Mouse (Mus musculus) midbrain, embryonic 12.5 days (tissue): ENCODE measurements at regions not wholly inside any gene's neighbourhood (a gene's known extent, or its start where the extent isn't known, plus 50 kb on each side); places are given as distances from the start of the nearest gene placed in this dataset.
A peak's percentile ranks its signal among the peaks of the same experiment; 100 is the strongest.

Experiments
- ATAC-seq: fragments of 200-750 bp; cut with Nextera tagmentation; 2 replicates; pipeline ENCODE4 v1.8.0; 2017; ENCODE audit warnings: low read depth, moderate TSS enrichment, moderate library complexity; ENCODE audit not compliant: low FRiP score
- H3K27ac ChIP-seq: fragments of 300-500 bp; sonication (generic); replicated peaks from 2 replicates; pipeline ENCODE4 v1.5.1; 2016; ENCODE audit warnings: mild to moderate bottlenecking
- H3K27me3 ChIP-seq: fragments of 300-500 bp; sonication (generic); 2 replicates; pipeline ENCODE4 v1.6.1; 2016; ENCODE audit warnings: mild to moderate bottlenecking
- H3K36me3 ChIP-seq: fragments of 300-500 bp; sonication (generic); 2 replicates; pipeline ENCODE4 v1.6.1; 2016
- H3K4me1 ChIP-seq: fragments of 300-500 bp; sonication (generic); 2 replicates; pipeline ENCODE4 v1.6.1; 2016
- H3K4me2 ChIP-seq: fragments of 300-500 bp; sonication (generic); replicated peaks from 2 replicates; pipeline ENCODE4 v1.6.1; 2016; ENCODE audit warnings: mild to moderate bottlenecking, moderate library complexity
- H3K4me3 ChIP-seq: fragments of 300-500 bp; sonication (generic); 2 replicates; pipeline ENCODE4 v1.5.1; 2016; ENCODE audit warnings: mild to moderate bottlenecking
- H3K9ac ChIP-seq: fragments of 300-500 bp; sonication (generic); replicated peaks from 2 replicates; pipeline ENCODE4 v1.6.1; 2016; ENCODE audit warnings: mild to moderate bottlenecking, moderate library complexity
- H3K9me3 ChIP-seq: fragments of 300-500 bp; sonication (generic); 2 replicates; pipeline ENCODE4 v1.6.1; 2016; ENCODE audit warnings: mild to moderate bottlenecking
- WGBS: fragments of 180-500 bp; shearing (Covaris S2); methylation state at CpG from one replicate; pipeline ENCODE4 v1.1.7; 2016; 5-methylcytosine and 5-hydroxymethylcytosine counted together

- Histone ChIP-seq H3K4me2 (no peak overlapping the region), H3K27me3 (no peaks in the 10 kb centered on the region), H3K36me3 (no peaks in the 10 kb centered on the region), H3K4me3 (no peak overlapping the region), H3K4me1 (no peaks in the 10 kb centered on the region), H3K9me3 (no peaks in the 10 kb centered on the region), H3K27ac (no peak overlapping the region), H3K9ac (no peak overlapping the region)
- ATAC-seq = no peak
- WGBS = 64% methylated on average over 6 of the region's 6 CpGs
Observed at GRCm38 (mm10) chr15:62646476-62647168, 1198.4 kb downstream of the Gsdmc2 start.

- ATAC-seq = no peak
- 76% methylated on average over 2 of the region's 2 CpGs for WGBS
- no peak overlapping the region for H3K27ac ChIP-seq
- H3K36me3 ChIP-seq = no peaks in the 10 kb centered on the region
- no peaks in the 10 kb centered on the region for H3K27me3 ChIP-seq
- no peak overlapping the region for H3K4me2 ChIP-seq
- H3K4me3 ChIP-seq = no peak overlapping the region
- no peaks in the 10 kb centered on the region for H3K9me3 ChIP-seq
- no peak overlapping the region for H3K9ac ChIP-seq
- H3K4me1 ChIP-seq = no peaks in the 10 kb centered on the region
Observed at GRCm38 (mm10) chr15:62644744-62645143, 1200.2 kb downstream of the Gsdmc2 start.

- 71% methylated on average over 1 of the region's 1 CpGs for WGBS
- Histone ChIP-seq H3K9me3 (no peaks in the 10 kb centered on the region), H3K27me3 (no peaks in the 10 kb centered on the region), H3K4me3 (no peak overlapping the region), H3K4me2 (no peak overlapping the region), H3K9ac (no peak overlapping the region), H3K4me1 (no peaks in the 10 kb centered on the region), H3K36me3 (no peaks in the 10 kb centered on the region), H3K27ac (no peak overlapping the region)
- no peak for ATAC-seq
Observed at GRCm38 (mm10) chr15:62644296-62644695, 1200.7 kb downstream of the Gsdmc2 start.

- no peak for ATAC-seq
- Histone ChIP-seq H3K9ac (no peak overlapping the region), H3K27ac (no peak overlapping the region), H3K4me1 (no peaks in the 10 kb centered on the region), H3K36me3 (no peaks in the 10 kb centered on the region), H3K4me3 (no peak overlapping the region), H3K9me3 (no peaks in the 10 kb centered on the region), H3K4me2 (no peak overlapping the region), H3K27me3 (no peaks in the 10 kb centered on the region)
- WGBS = 75% methylated on average over 7 of the region's 7 CpGs
Observed at GRCm38 (mm10) chr15:62641051-62641710, 1203.8 kb downstream of the Gsdmc2 start.

GRCm38 (mm10) chr15:62625406-62625805 lies 1219.6 kb downstream of the Gsdmc2 start:
- no peaks in the 10 kb centered on the region for H3K27me3 ChIP-seq
- no peak overlapping the region for H3K4me3 ChIP-seq
- no peaks in the 10 kb centered on the region for H3K9me3 ChIP-seq
- H3K4me2 ChIP-seq = no peak overlapping the region
- H3K9ac ChIP-seq = no peak overlapping the region
- no peaks in the 10 kb centered on the region for H3K36me3 ChIP-seq
- 88% methylated on average over 7 of the region's 7 CpGs for WGBS
- ATAC-seq = no peak
- H3K27ac ChIP-seq = no peak overlapping the region
- no peaks in the 10 kb centered on the region for H3K4me1 ChIP-seq

- Histone ChIP-seq H3K27ac (no peak overlapping the region), H3K4me1 (no peaks in the 10 kb centered on the region), H3K36me3 (no peaks in the 10 kb centered on the region), H3K27me3 (no peaks in the 10 kb centered on the region), H3K4me2 (no peak overlapping the region), H3K9ac (no peak overlapping the region), H3K4me3 (no peak overlapping the region), H3K9me3 (no peaks in the 10 kb centered on the region)
- no peak for ATAC-seq
- WGBS = 90% methylated on average over 5 of the region's 5 CpGs
Observed at GRCm38 (mm10) chr15:62616042-62616441, 1228.9 kb downstream of the Gsdmc2 start.

GRCm38 (mm10) chr15:62596735-62597134 lies 1248.2 kb downstream of the Gsdmc2 start:
- Histone ChIP-seq H3K36me3 (no peaks in the 10 kb centered on the region), H3K27me3 (no peaks in the 10 kb centered on the region), H3K4me2 (no peak overlapping the region), H3K4me3 (no peak overlapping the region), H3K4me1 (no peaks in the 10 kb centered on the region), H3K27ac (no peak overlapping the region), H3K9ac (no peak overlapping the region), H3K9me3 (no peaks in the 10 kb centered on the region)
- ATAC-seq = no peak

- H3K4me2 ChIP-seq = no peak overlapping the region
- no peak for ATAC-seq
- H3K36me3 ChIP-seq = no peaks in the 10 kb centered on the region
- no peak overlapping the region for H3K4me3 ChIP-seq
- H3K27me3 ChIP-seq = no peaks in the 10 kb centered on the region
- no peaks in the 10 kb centered on the region for H3K9me3 ChIP-seq
- no peak overlapping the region for H3K27ac ChIP-seq
- no peaks in the 10 kb centered on the region for H3K4me1 ChIP-seq
- H3K9ac ChIP-seq = no peak overlapping the region
- WGBS = 86% methylated on average over 3 of the region's 3 CpGs
Observed at GRCm38 (mm10) chr15:62588580-62588979, 1256.4 kb downstream of the Gsdmc2 start.

- 19% methylated on average over 3 of the region's 3 CpGs for WGBS
- Histone ChIP-seq H3K4me3 (no peak overlapping the region), H3K4me2 (no peak overlapping the region), H3K4me1 (peaks cover 6% of the 10 kb centered on the region; the same call in 1 of the 2 replicates), H3K9me3 (no peaks in the 10 kb centered on the region), H3K27me3 (no peaks in the 10 kb centered on the region), H3K9ac (no peak overlapping the region), H3K27ac (no peak overlapping the region; the same call in 1 of the 2 replicates), H3K36me3 (no peaks in the 10 kb centered on the region)
- peak; percentile 96 for ATAC-seq
Observed at GRCm38 (mm10) chr15:62578788-62579187, 1266.2 kb downstream of the Gsdmc2 start.

GRCm38 (mm10) chr15:62575791-62576190 lies 1269.2 kb downstream of the Gsdmc2 start:
- H3K4me2 ChIP-seq = no peak overlapping the region
- H3K36me3 ChIP-seq = no peaks in the 10 kb centered on the region
- no peaks in the 10 kb centered on the region for H3K27me3 ChIP-seq
- H3K9ac ChIP-seq = no peak overlapping the region
- no peak for ATAC-seq
- no peak overlapping the region for H3K27ac ChIP-seq
- peaks cover 8% of the 10 kb centered on the region; the same call in 1 of the 2 replicates for H3K4me1 ChIP-seq
- 94% methylated on average over 2 of the region's 2 CpGs for WGBS
- H3K9me3 ChIP-seq = no peaks in the 10 kb centered on the region
- H3K4me3 ChIP-seq = no peak overlapping the region

GRCm38 (mm10) chr15:62571803-62572202 lies 1273.2 kb downstream of the Gsdmc2 start:
- no peak for ATAC-seq
- no peak overlapping the region for H3K4me3 ChIP-seq
- H3K9ac ChIP-seq = no peak overlapping the region
- no peaks in the 10 kb centered on the region for H3K9me3 ChIP-seq
- 69% methylated on average over 7 of the region's 7 CpGs for WGBS
- H3K4me2 ChIP-seq = no peak overlapping the region
- no peaks in the 10 kb centered on the region for H3K27me3 ChIP-seq
- 0 out of 2 replicates have a peak, but pooled peaks cover 2% of the 10 kb centered on the region for H3K4me1 ChIP-seq
- H3K36me3 ChIP-seq = no peaks in the 10 kb centered on the region
- no peak overlapping the region for H3K27ac ChIP-seq

GRCm38 (mm10) chr15:62568788-62569713 lies 1275.9 kb downstream of the Gsdmc2 start:
- WGBS = 81% methylated on average over 7 of the region's 7 CpGs
- H3K27me3 ChIP-seq = no peaks in the 10 kb centered on the region
- no peak overlapping the region for H3K4me3 ChIP-seq
- no peak overlapping the region for H3K4me2 ChIP-seq
- no peaks in the 10 kb centered on the region for H3K36me3 ChIP-seq
- ATAC-seq = no peak
- H3K27ac ChIP-seq = no peak overlapping the region
- H3K9me3 ChIP-seq = no peaks in the 10 kb centered on the region
- H3K4me1 ChIP-seq = 0 out of 2 replicates have a peak, but pooled peaks cover 2% of the 10 kb centered on the region
- no peak overlapping the region for H3K9ac ChIP-seq
